Mouse (Mus musculus) MEL-GATA-1-ER (cell line): ENCODE data around the gene Gm28230.

Source experiments
- DNase-seq: peaks from one replicate; pipeline ENCODE4 v3.0.0-alpha.2; 2012; ENCODE audit warnings: low read depth; ENCODE audit errors: extremely low read depth

Gene Gm28230

GRCm38 (mm10) chr2:74722949-74723348 is 3.6 kb upstream of the Gm28230 start:
- DNase-seq, result no peak

GRCm38 (mm10) chr2:74724244-74725015 is 2.1 kb upstream of the Gm28230 start:
- no peak for DNase-seq

- no peak for DNase-seq
Measured at GRCm38 (mm10) chr2:74725171-74725570, 1.4 kb upstream of the Gm28230 start.

GRCm38 (mm10) chr2:74726973-74727639 is 578 bp downstream of the Gm28230 start:
- DNase-seq, result no peak

GRCm38 (mm10) chr2:74727640-74728302 is 1.2 kb downstream of the Gm28230 start:
- DNase-seq, result no peak

- DNase-seq, result no peak
Measured at GRCm38 (mm10) chr2:74728303-74728680, 1.8 kb downstream of the Gm28230 start.

GRCm38 (mm10) chr2:74730331-74730730 is 3.8 kb downstream of the Gm28230 start:
- DNase-seq, result no peak

GRCm38 (mm10) chr2:74731055-74731454 is 4.5 kb downstream of the Gm28230 start:
- no peak for DNase-seq

- DNase-seq, result no peak
Measured at GRCm38 (mm10) chr2:74731799-74732512, 5.4 kb downstream of the Gm28230 start.

- DNase-seq, result no peak
Measured at GRCm38 (mm10) chr2:74732513-74733316, 6.2 kb downstream of the Gm28230 start.

- DNase-seq, result no peak
Measured at GRCm38 (mm10) chr2:74733317-74733661, 6.8 kb downstream of the Gm28230 start.

- DNase-seq, result no peak
Measured at GRCm38 (mm10) chr2:74733765-74734164, 7.2 kb downstream of the Gm28230 start.

GRCm38 (mm10) chr2:74734451-74734850 is 7.9 kb downstream of the Gm28230 start:
- no peak for DNase-seq

- DNase-seq, result no peak
Measured at GRCm38 (mm10) chr2:74734996-74735811, 8.7 kb downstream of the Gm28230 start.

GRCm38 (mm10) chr2:74735851-74736687 is 9.5 kb downstream of the Gm28230 start:
- no peak for DNase-seq

GRCm38 (mm10) chr2:74736688-74737577 is 10.4 kb downstream of the Gm28230 start:
- DNase-seq, result no peak

- DNase-seq, result no peak
Measured at GRCm38 (mm10) chr2:74737578-74738070, 11.1 kb downstream of the Gm28230 start.
